In the genomic region with DNA sequence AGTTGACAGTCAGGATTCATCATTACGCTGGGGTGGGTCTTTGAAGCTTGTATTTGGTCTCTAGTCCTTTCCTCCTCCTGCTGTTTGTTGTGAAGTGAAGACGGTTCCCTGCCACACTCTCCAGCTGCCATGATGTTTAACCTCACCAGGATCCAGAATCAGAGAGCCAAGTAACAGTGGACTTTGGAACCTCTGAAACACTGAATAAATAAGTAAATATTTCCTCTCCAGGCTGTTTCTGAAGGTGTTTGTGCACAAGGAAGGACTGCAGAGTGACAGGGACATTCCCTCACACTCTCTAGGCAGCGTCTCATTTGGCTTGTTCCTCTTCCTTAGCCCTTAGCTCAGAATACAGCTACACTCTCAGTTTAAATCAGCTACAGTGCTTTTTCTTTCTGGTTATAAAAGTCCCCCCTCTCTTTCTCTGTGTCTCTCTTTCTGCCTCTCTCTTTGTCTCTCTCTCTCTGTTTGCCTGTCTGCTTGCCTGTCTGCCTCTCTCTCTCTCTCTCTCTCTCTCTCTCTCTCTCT, we compare ENCODE assay signal across 35 mouse cellular contexts. TPM values are rescaled to one million over a fixed set of nuclear protein-coding genes. Genes with fewer than 3 reads are reported as not detected.
DNase-seq lines count a peak whose midpoint lies in the region; ATAC-seq and TF ChIP-seq lines count a peak whose summit lies in the region.
"Had no signal": no experiment of that assay in that cellular context is flagged by ENCODE, and none has a peak within 500 bp of the region (broad histone marks: within the 10 kb centered on the region; RNA-seq: fewer than 3 reads in every experiment).

No protein-coding gene starts in this region.

- H3K27me3 ChIP-seq in lung, postnatal 0 days (replicated peaks; ENCODE audit: insufficient read depth, low read length): no peaks in the 10 kb centered on the region
- no peaks in the 10 kb centered on the region for H3K27me3 ChIP-seq in splenic B cell, adult 2 months (ENCODE audit: control insufficient read depth, insufficient read depth, low read length, poor library complexity, severe bottlenecking)
- H3K27me3 ChIP-seq: hindbrain, embryonic 15.5 days; limb, embryonic 13.5 days; lung, embryonic 15.5 days; midbrain, embryonic 13.5 days; neural tube, embryonic 13.5 days had no signal

- H3K9me3 ChIP-seq in lung, postnatal 0 days (ENCODE audit: low read length): no peaks in the 10 kb centered on the region
- H3K9me3 ChIP-seq: G1E; hindbrain, embryonic 10.5 days; hindbrain, embryonic 15.5 days; limb, embryonic 13.5 days; lung, embryonic 15.5 days; midbrain, embryonic 13.5 days; neural tube, embryonic 13.5 days had no signal

- no peak overlapping the region for H3K4me2 ChIP-seq in lung, postnatal 0 days (replicated peaks; ENCODE audit: low read depth, low read length)
- H3K4me2 ChIP-seq: hindbrain, embryonic 15.5 days; limb, embryonic 13.5 days; lung, embryonic 15.5 days; midbrain, embryonic 13.5 days; neural tube, embryonic 13.5 days had no signal

- H3K4me1 ChIP-seq in lung, postnatal 0 days (ENCODE audit: insufficient read depth, low read depth, low read length): no peaks in the 10 kb centered on the region
- H3K4me1 ChIP-seq: hindbrain, embryonic 10.5 days; hindbrain, embryonic 15.5 days; limb, embryonic 13.5 days; lung, embryonic 15.5 days; midbrain, embryonic 13.5 days; neural tube, embryonic 13.5 days had no signal

- ATAC-seq in lung, postnatal 0 days: no peak
- ATAC-seq: forebrain, postnatal 0 days; inflammation-experienced regulatory T-cells, adult 6 months; midbrain, embryonic 13.5 days had no signal

- no peak overlapping the region for H3K27ac ChIP-seq in lung, postnatal 0 days (ENCODE audit: low read length)
- H3K27ac ChIP-seq: heart, adult 2 months; hindbrain, embryonic 10.5 days; hindbrain, embryonic 15.5 days; left cerebral cortex, adult 2 months; limb, embryonic 13.5 days; liver, embryonic 14.5 days; lung, embryonic 15.5 days; midbrain, embryonic 13.5 days; neural tube, embryonic 13.5 days had no signal

- no peak overlapping the region for H3K4me3 ChIP-seq in lung, postnatal 0 days (ENCODE audit: low read depth, low read length)
- H3K4me3 ChIP-seq: erythroblast, embryonic 14.5 days; heart, adult 2 months; hindbrain, embryonic 10.5 days; hindbrain, embryonic 15.5 days; left cerebral cortex, adult 2 months; limb, embryonic 13.5 days; lung, embryonic 15.5 days; midbrain, embryonic 13.5 days; neural tube, embryonic 13.5 days had no signal

- WGBS in lung, postnatal 0 days: 29% methylated on average over 3 of the region's 3 CpGs
- 21% methylated on average over 3 of the region's 3 CpGs for WGBS in large intestine, adult 2 months

- H3K9ac ChIP-seq in lung, postnatal 0 days (replicated peaks; ENCODE audit: low read depth): no peak overlapping the region
- H3K9ac ChIP-seq: forebrain, postnatal 0 days; hindbrain, embryonic 15.5 days; limb, embryonic 13.5 days; liver, embryonic 14.5 days; lung, embryonic 15.5 days; midbrain, embryonic 13.5 days; neural tube, embryonic 13.5 days had no signal

- no peak for TF ChIP-seq CTCF in lung, postnatal 0 days (IDR thresholded peaks at IDR 0.05)

- no peaks in the 10 kb centered on the region for H3K36me3 ChIP-seq in lung, postnatal 0 days (ENCODE audit: insufficient read depth, low read length)
- H3K36me3 ChIP-seq in splenic B cell, adult 2 months (ENCODE audit: control insufficient read depth, insufficient read depth, low read length, poor library complexity, severe bottlenecking): no peaks in the 10 kb centered on the region
- H3K36me3 ChIP-seq: G1E; hindbrain, embryonic 10.5 days; hindbrain, embryonic 15.5 days; limb, embryonic 13.5 days; lung, embryonic 15.5 days; midbrain, embryonic 13.5 days; neural tube, embryonic 13.5 days had no signal

- no peak for TF ChIP-seq EP300 in lung, postnatal 0 days (IDR thresholded peaks at IDR 0.05)

- DNase-seq in lung, postnatal 0 days (ENCODE audit: low spot score): peak; percentile 13
- no peak for DNase-seq in lung, adult 18-20 months
- peak; percentile 62 for DNase-seq in large intestine, adult 2 months (ENCODE audit: low read depth, low spot score)
- peak; percentile 49 for DNase-seq in splenic B cell, adult 2 months (ENCODE audit: low read depth, low spot score)
- DNase-seq in kidney, adult 9 months: no peak
- no peak for DNase-seq in layer of hippocampus, adult 9-11 months
- DNase-seq: adrenal gland, adult 8-10 months; cerebellum, adult 11 months; cerebellum, adult 9-10 months; forebrain, postnatal 0 days; heart, adult 2 months; heart, postnatal 14 days; kidney, postnatal 14 days; lung, postnatal 36 days; retina, postnatal 1 day; right cerebral cortex, postnatal 25 days; spleen, adult 18-20 months; thymus, postnatal 4 days had no signal

RNA-seq across cellular contexts. Expression of gene Itgam, which starts 5.5 kb away (rescaled TPM):
- polyA plus RNA-seq in lung, postnatal 0 days (2015; fragmentation: Nextera tagmentation; extraction: Ambion mirVana): 2.2 and 2.3 TPM in 2 replicates
- polyA plus RNA-seq in large intestine, adult 2 months (2012; rRNA removed): 10.1 and 14.0 TPM in 2 replicates
- polyA plus RNA-seq: C2C12 had no signal

RNA-seq across cellular contexts. Expression of gene Gm49368, which starts 5.5 kb away (rescaled TPM):
- polyA plus RNA-seq in lung, postnatal 0 days (2015; fragmentation: Nextera tagmentation; extraction: Ambion mirVana): 0.32 TPM in 1 of 2 replicates, not detected in the other
- polyA plus RNA-seq in large intestine, adult 2 months (2012; rRNA removed): 0.02 and 0.04 TPM in 2 replicates
- polyA plus RNA-seq: C2C12; embryonic facial prominence, embryonic 14.5 days; erythroblast, embryonic 14.5 days; forebrain, embryonic 11.5 days; forebrain, postnatal 0 days; G1E; heart, adult 2 months; heart, embryonic 14.5 days; hindbrain, embryonic 15.5 days; kidney, embryonic 14.5 days; limb, embryonic 13.5 days; lung, embryonic 15.5 days; midbrain, embryonic 13.5 days; neural tube, embryonic 13.5 days; thymus, postnatal 0 days had no signal

RNA-seq across cellular contexts. Expression of gene Trim72, which starts 53.2 kb away (rescaled TPM):
- polyA plus RNA-seq in lung, postnatal 0 days (2015; fragmentation: Nextera tagmentation; extraction: Ambion mirVana): 0.14 and 0.19 TPM in 2 replicates
- 6.8 and 9.8 TPM in 2 replicates for polyA plus RNA-seq in large intestine, adult 2 months (2012; rRNA removed)
- polyA plus RNA-seq: forebrain, embryonic 11.5 days; forebrain, postnatal 0 days; hindbrain, embryonic 10.5 days; hindbrain, embryonic 15.5 days; inflammation-experienced regulatory T-cells, adult 6 months; kidney, embryonic 14.5 days; midbrain, embryonic 13.5 days; neural tube, embryonic 13.5 days; thymus, postnatal 0 days had no signal

Comparison
In these comparisons a context has a peak if more than half of its experiments do, and no peak if none do; other contexts are left out.
1. DNase-seq: peak in lung, postnatal 0 days (single experiment), large intestine, adult 2 months (single experiment) and splenic B cell, adult 2 months (single experiment); none in lung, adult 18-20 months (0 of 2), kidney, adult 9 months (single experiment) and layer of hippocampus, adult 9-11 months (single experiment).